Mouse (Mus musculus): Measurements from ENCODE around the gene Ppm1h. TPM values are rescaled to one million over a fixed set of nuclear protein-coding genes. Genes with fewer than 3 reads are reported as not detected.

The Ppm1h gene
- polyA plus RNA-seq, 1 experiment from 2014 or later = 11.5 TPM

DNA sequence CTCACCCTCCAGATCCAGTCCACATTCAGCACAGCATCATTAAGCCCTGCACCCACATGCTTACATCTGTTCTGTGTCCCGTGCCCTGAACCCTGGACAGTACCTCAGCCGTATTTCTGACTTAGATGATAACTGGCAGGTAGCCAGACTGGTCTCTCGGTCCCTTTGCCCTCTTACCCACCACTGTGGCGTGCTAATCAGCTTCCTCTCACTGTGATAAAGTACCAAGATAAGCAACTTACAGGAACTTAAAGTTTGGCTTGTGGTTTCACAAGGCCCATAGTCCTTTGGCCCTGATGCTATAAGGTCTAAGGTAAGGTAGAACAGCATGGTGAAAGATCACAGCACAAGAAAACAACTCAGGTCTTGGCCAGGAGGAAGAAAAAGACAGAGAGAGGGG is 48.7 kb downstream of the Ppm1h start:
- Histone ChIP-seq H3K36me3 (ENCODE audit: control insufficient read depth, insufficient read depth, low read length) (no peaks in the 10 kb centered on the region), H3K4me3 (ENCODE audit: low read depth, low read length) (no peak overlapping the region), H3K9ac (replicated peaks; ENCODE audit: low read depth, low read length) (no peak overlapping the region), H3K9me3 (ENCODE audit: control insufficient read depth, low read depth, low read length) (no peaks in the 10 kb centered on the region), H3K4me2 (replicated peaks; ENCODE audit: low read depth, low read length) (no peak overlapping the region), H3K27me3 (ENCODE audit: control insufficient read depth, insufficient read depth, low read length) (no peaks in the 10 kb centered on the region), H3K4me1 (ENCODE audit: control insufficient read depth, insufficient read depth, low read length) (no peaks in the 10 kb centered on the region), H3K27ac (ENCODE audit: low read length) (no peak overlapping the region)
- ATAC-seq (ENCODE audit: insufficient number of reproducible peaks, insufficient read depth, low FRiP score, low read depth) = no peak
- 45% methylated on average over 4 of the region's 4 CpGs for WGBS

DNA sequence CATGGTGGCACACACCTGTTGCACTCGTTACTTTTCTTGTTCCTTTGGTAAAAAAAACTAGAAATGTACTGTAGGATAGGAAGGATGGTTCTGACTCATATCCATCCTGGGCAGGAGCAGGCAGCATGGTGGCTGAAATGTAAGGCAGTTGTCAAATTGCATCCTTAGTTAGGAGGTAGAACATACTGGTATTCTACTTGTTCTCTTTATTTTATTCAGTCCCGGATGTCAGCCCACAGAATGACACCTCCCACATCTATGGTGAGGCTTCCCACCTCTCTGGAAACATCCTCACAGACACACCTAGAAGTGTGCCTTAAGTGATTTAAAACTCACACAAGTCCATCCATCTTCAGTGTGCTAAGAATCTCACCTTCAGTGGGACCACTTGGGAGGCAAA is 49.6 kb downstream of the Ppm1h start:
- Histone ChIP-seq H3K9me3 (ENCODE audit: control insufficient read depth, low read depth, low read length) (no peaks in the 10 kb centered on the region), H3K36me3 (ENCODE audit: control insufficient read depth, insufficient read depth, low read length) (no peaks in the 10 kb centered on the region), H3K9ac (replicated peaks; ENCODE audit: low read depth, low read length) (no peak overlapping the region), H3K27me3 (ENCODE audit: control insufficient read depth, insufficient read depth, low read length) (no peaks in the 10 kb centered on the region), H3K4me3 (ENCODE audit: low read depth, low read length) (no peak overlapping the region), H3K4me2 (replicated peaks; ENCODE audit: low read depth, low read length) (no peak overlapping the region), H3K4me1 (ENCODE audit: control insufficient read depth, insufficient read depth, low read length) (no peaks in the 10 kb centered on the region), H3K27ac (ENCODE audit: low read length) (no peak overlapping the region)
- WGBS = 92% methylated on average over 2 of the region's 2 CpGs
- no peak for ATAC-seq (ENCODE audit: insufficient number of reproducible peaks, insufficient read depth, low FRiP score, low read depth)

- no peaks in the 10 kb centered on the region for H3K36me3 ChIP-seq (ENCODE audit: control insufficient read depth, insufficient read depth, low read length)
- no peak overlapping the region for H3K4me2 ChIP-seq (replicated peaks; ENCODE audit: low read depth, low read length)
- no peak overlapping the region for H3K9ac ChIP-seq (replicated peaks; ENCODE audit: low read depth, low read length)
- no peak overlapping the region for H3K4me3 ChIP-seq (ENCODE audit: low read depth, low read length)
- no peaks in the 10 kb centered on the region for H3K9me3 ChIP-seq (ENCODE audit: control insufficient read depth, low read depth, low read length)
- no peak overlapping the region for H3K27ac ChIP-seq (ENCODE audit: low read length)
- no peak for ATAC-seq (ENCODE audit: insufficient number of reproducible peaks, insufficient read depth, low FRiP score, low read depth)
- no peaks in the 10 kb centered on the region for H3K27me3 ChIP-seq (ENCODE audit: control insufficient read depth, insufficient read depth, low read length)
- 95% methylated on average over 3 of the region's 3 CpGs for WGBS
- H3K4me1 ChIP-seq (ENCODE audit: control insufficient read depth, insufficient read depth, low read length) = no peaks in the 10 kb centered on the region
Measured at GRCm38 (mm10) chr10:122732146-122732545, 53.6 kb downstream of the Ppm1h start.

DNA sequence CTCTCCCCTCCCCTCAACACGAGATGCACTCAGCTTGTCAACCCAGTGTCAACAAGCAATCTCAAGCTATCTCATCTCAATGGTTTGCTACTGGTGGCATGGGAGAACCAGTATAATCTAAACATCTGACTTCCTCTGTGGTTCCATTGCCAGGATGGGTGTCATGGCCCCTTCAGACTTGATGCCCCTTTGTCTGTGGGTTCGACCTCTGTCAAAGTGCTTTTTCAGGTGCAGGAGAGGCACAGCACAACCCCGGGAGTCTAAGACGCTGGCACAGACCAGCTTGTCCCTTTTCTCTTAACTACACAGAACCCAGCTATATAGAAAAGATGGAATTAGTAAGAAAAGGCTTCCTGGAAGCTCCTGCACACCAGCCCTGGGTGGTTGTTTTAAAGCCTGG is 56.0 kb downstream of the Ppm1h start:
- no peak for ATAC-seq (ENCODE audit: insufficient number of reproducible peaks, insufficient read depth, low FRiP score, low read depth)
- 91% methylated on average over 4 of the region's 4 CpGs for WGBS
- no peak overlapping the region for H3K9ac ChIP-seq (replicated peaks; ENCODE audit: low read depth, low read length)
- no peaks in the 10 kb centered on the region for H3K36me3 ChIP-seq (ENCODE audit: control insufficient read depth, insufficient read depth, low read length)
- no peak overlapping the region for H3K4me3 ChIP-seq (ENCODE audit: low read depth, low read length)
- no peak overlapping the region for H3K27ac ChIP-seq (ENCODE audit: low read length)
- H3K27me3 ChIP-seq (ENCODE audit: control insufficient read depth, insufficient read depth, low read length) = no peaks in the 10 kb centered on the region
- no peak overlapping the region for H3K4me2 ChIP-seq (replicated peaks; ENCODE audit: low read depth, low read length)
- H3K4me1 ChIP-seq (ENCODE audit: control insufficient read depth, insufficient read depth, low read length) = no peaks in the 10 kb centered on the region
- H3K9me3 ChIP-seq (ENCODE audit: control insufficient read depth, low read depth, low read length) = no peaks in the 10 kb centered on the region

DNA sequence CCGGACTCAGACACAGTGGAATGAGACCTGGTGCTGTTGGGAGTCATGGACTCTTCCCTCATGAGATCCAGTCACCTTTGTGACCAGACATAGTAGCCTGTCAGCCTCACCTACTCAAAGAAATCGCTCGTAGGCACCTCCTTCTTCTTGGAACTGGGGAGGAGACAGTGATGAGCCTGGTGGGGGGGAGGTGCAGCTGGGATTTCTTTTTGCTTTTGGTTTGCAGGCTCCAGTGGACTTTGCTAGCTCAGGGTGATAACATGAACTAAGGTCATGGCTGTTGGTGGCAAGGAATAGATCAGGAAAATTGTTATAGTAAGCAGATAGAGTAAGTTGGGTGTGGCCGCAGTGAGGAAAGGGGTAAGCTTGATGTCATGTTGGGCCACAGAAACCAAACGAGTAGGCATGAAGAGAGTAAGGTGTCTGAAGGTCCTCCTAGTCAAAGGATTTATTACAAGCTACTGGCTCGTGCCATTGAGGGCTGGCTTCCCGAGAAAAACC is 56.8 kb downstream of the Ppm1h start:
- no peak overlapping the region for H3K9ac ChIP-seq (replicated peaks; ENCODE audit: low read depth, low read length)
- ATAC-seq (ENCODE audit: insufficient number of reproducible peaks, insufficient read depth, low FRiP score, low read depth) = no peak
- no peaks in the 10 kb centered on the region for H3K36me3 ChIP-seq (ENCODE audit: control insufficient read depth, insufficient read depth, low read length)
- H3K4me2 ChIP-seq (replicated peaks; ENCODE audit: low read depth, low read length) = no peak overlapping the region
- H3K4me1 ChIP-seq (ENCODE audit: control insufficient read depth, insufficient read depth, low read length) = no peaks in the 10 kb centered on the region
- H3K4me3 ChIP-seq (ENCODE audit: low read depth, low read length) = no peak overlapping the region
- no peak overlapping the region for H3K27ac ChIP-seq (ENCODE audit: low read length)
- 86% methylated on average over 7 of the region's 7 CpGs for WGBS
- no peaks in the 10 kb centered on the region for H3K9me3 ChIP-seq (ENCODE audit: control insufficient read depth, low read depth, low read length)
- H3K27me3 ChIP-seq (ENCODE audit: control insufficient read depth, insufficient read depth, low read length) = no peaks in the 10 kb centered on the region

DNA sequence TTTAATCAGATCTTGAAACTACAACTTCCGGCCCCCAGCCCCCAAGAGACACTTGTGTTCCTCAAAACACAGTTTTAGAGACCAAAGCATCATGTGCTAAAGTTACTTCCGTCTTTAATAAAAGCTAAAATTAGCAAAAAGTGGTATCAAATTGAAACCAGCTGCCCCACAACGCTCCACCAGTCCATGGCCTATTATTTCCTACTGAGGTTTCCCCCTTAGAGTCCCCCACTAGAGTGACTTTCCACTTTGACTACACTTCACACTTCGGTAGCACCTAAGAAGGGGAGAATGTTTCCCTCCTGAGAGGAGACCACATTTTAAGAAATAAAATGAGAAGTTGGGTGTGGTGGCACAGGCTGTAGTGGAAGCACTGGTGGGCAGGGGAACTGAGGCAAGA is 58.3 kb downstream of the Ppm1h start:
- Histone ChIP-seq H3K9ac (replicated peaks; ENCODE audit: low read depth, low read length) (no peak overlapping the region), H3K36me3 (ENCODE audit: control insufficient read depth, insufficient read depth, low read length) (no peaks in the 10 kb centered on the region), H3K4me1 (ENCODE audit: control insufficient read depth, insufficient read depth, low read length) (no peaks in the 10 kb centered on the region), H3K4me2 (replicated peaks; ENCODE audit: low read depth, low read length) (no peak overlapping the region), H3K9me3 (ENCODE audit: control insufficient read depth, low read depth, low read length) (no peaks in the 10 kb centered on the region), H3K27ac (ENCODE audit: low read length) (no peak overlapping the region), H3K27me3 (ENCODE audit: control insufficient read depth, insufficient read depth, low read length) (no peaks in the 10 kb centered on the region), H3K4me3 (ENCODE audit: low read depth, low read length) (no peak overlapping the region)
- 90% methylated on average over 4 of the region's 4 CpGs for WGBS
- no peak for ATAC-seq (ENCODE audit: insufficient number of reproducible peaks, insufficient read depth, low FRiP score, low read depth)

DNA sequence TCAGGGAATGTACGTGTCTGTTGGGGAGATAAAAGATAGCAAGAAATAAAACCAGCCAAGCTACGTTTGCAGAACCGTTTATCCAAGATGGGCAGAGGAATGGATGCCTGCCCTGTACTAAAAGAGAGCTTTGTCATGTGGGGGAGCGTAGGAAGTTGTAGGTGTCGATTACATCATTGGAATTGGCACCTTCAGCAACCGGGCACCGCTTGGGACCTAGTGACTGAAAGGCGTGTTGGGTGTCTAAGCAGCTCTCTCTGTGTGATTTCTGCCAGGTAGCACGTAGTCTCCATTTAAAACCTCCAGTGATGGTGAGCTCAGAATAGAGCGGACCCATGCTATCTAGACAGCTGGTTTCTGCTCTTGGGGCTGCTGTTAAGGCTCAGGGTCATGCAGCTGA is 60.0 kb downstream of the Ppm1h start:
- H3K27me3 ChIP-seq (ENCODE audit: control insufficient read depth, insufficient read depth, low read length) = no peaks in the 10 kb centered on the region
- no peak overlapping the region for H3K9ac ChIP-seq (replicated peaks; ENCODE audit: low read depth, low read length)
- H3K27ac ChIP-seq (ENCODE audit: low read length) = no peak overlapping the region
- H3K9me3 ChIP-seq (ENCODE audit: control insufficient read depth, low read depth, low read length) = no peaks in the 10 kb centered on the region
- no peaks in the 10 kb centered on the region for H3K36me3 ChIP-seq (ENCODE audit: control insufficient read depth, insufficient read depth, low read length)
- no peak overlapping the region for H3K4me2 ChIP-seq (replicated peaks; ENCODE audit: low read depth, low read length)
- WGBS = 80% methylated on average over 10 of the region's 10 CpGs
- no peaks in the 10 kb centered on the region for H3K4me1 ChIP-seq (ENCODE audit: control insufficient read depth, insufficient read depth, low read length)
- no peak overlapping the region for H3K4me3 ChIP-seq (ENCODE audit: low read depth, low read length)
- no peak for ATAC-seq (ENCODE audit: insufficient number of reproducible peaks, insufficient read depth, low FRiP score, low read depth)

DNA sequence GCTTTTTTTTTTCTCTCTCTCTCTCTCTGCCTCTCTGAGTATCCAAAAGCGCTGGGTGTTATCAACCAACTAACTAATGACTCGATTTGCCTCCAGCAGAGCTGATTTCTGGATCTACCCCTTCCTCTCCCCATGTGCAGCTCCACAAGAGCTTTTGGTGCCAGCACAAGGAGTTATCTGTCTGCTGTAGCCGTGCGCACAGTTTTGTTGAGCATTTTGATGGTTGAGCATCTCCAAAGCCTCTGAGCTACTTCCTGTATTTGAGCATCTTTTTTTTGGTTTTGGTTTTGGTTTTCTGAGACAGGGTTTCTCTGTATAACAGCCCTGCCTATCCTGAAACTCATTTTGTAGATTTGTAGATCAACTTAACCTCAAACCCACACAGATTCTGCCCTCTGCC is 60.5 kb downstream of the Ppm1h start:
- 89% methylated on average over 4 of the region's 4 CpGs for WGBS
- Histone ChIP-seq H3K4me2 (replicated peaks; ENCODE audit: low read depth, low read length) (no peak overlapping the region), H3K27me3 (ENCODE audit: control insufficient read depth, insufficient read depth, low read length) (no peaks in the 10 kb centered on the region), H3K36me3 (ENCODE audit: control insufficient read depth, insufficient read depth, low read length) (no peaks in the 10 kb centered on the region), H3K27ac (ENCODE audit: low read length) (no peak overlapping the region), H3K9me3 (ENCODE audit: control insufficient read depth, low read depth, low read length) (no peaks in the 10 kb centered on the region), H3K4me3 (ENCODE audit: low read depth, low read length) (no peak overlapping the region), H3K4me1 (ENCODE audit: control insufficient read depth, insufficient read depth, low read length) (no peaks in the 10 kb centered on the region), H3K9ac (replicated peaks; ENCODE audit: low read depth, low read length) (no peak overlapping the region)
- no peak for ATAC-seq (ENCODE audit: insufficient number of reproducible peaks, insufficient read depth, low FRiP score, low read depth)

- Histone ChIP-seq H3K36me3 (ENCODE audit: control insufficient read depth, insufficient read depth, low read length) (no peaks in the 10 kb centered on the region), H3K27me3 (ENCODE audit: control insufficient read depth, insufficient read depth, low read length) (no peaks in the 10 kb centered on the region), H3K4me2 (replicated peaks; ENCODE audit: low read depth, low read length) (no peak overlapping the region), H3K9me3 (ENCODE audit: control insufficient read depth, low read depth, low read length) (no peaks in the 10 kb centered on the region), H3K9ac (replicated peaks; ENCODE audit: low read depth, low read length) (no peak overlapping the region), H3K4me3 (ENCODE audit: low read depth, low read length) (no peak overlapping the region), H3K4me1 (ENCODE audit: control insufficient read depth, insufficient read depth, low read length) (no peaks in the 10 kb centered on the region), H3K27ac (ENCODE audit: low read length) (no peak overlapping the region)
- 86% methylated on average over 4 of the region's 4 CpGs for WGBS
- no peak for ATAC-seq (ENCODE audit: insufficient number of reproducible peaks, insufficient read depth, low FRiP score, low read depth)
Measured at GRCm38 (mm10) chr10:122740117-122740516, 61.6 kb downstream of the Ppm1h start.
